Mouse (Mus musculus) brain, embryonic 14.5 days (tissue): Measurements from ENCODE around the gene Fdxacb1.

Experiments used
- CTCF ChIP-seq: fragments of 200-500 bp; IDR thresholded peaks from 2 replicates; pipeline ENCODE4 v1.5.1; 2012; ENCODE audit warnings: inconsistent platforms, mild to moderate bottlenecking, moderate library complexity, borderline replicate concordance; ENCODE audit not compliant: insufficient read depth, insufficient read length; ENCODE audit errors: extremely low read depth
- POLR2A ChIP-seq: fragments of 200-500 bp; IDR thresholded peaks from 2 replicates; pipeline ENCODE4 v1.6.1; 2012; ENCODE audit warnings: mild to moderate bottlenecking, inconsistent platforms, borderline replicate concordance; ENCODE audit not compliant: poor library complexity, insufficient read depth, insufficient read length, severe bottlenecking; ENCODE audit errors: extremely low read depth

DNA sequence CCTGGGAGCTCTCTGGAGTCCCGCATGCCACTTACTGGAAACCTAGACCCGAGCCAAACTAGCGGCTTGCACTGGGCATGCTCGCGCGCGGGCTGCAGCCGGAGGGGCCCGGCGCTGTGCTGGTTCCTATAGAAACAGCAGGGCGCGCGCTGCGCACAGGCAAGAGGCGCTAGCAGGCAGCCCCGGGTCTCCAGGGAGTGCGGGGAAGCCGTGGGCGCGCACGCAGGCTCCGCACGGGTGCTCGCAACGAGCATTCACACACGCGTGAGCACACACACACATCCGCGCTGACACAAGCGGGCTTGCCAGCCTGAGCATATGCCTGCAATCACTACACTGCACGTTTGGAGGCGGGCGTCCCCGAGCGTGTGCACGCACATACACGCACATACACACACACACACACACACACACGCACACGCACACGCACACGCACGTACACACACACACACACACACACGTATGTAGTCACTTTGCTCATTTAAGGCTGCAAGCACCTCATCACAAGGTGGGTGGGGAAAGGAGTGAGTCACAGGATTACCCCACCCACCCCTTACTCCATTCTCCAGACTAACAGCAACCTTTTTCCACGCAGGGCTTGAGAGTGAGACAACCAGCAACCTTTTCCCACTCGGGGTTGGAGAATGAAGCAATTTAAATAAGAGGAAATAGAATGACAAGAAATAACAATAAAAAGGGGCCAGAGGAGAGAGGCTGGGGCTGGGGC lies 39.9 kb upstream of the Fdxacb1 start:
- TF ChIP-seq CTCF = no peak
- 0 out of 2 replicates have a peak, but pooled peaks have one; percentile 26 for TF ChIP-seq POLR2A
